Mouse (Mus musculus) gastrocnemius, postnatal 14 days (tissue): ENCODE measurements at regions not wholly inside any gene's neighbourhood (a gene's known extent, or its start where the extent isn't known, plus 50 kb on each side); places are given as distances from the start of the nearest gene placed in this dataset.

Experiments
- DNase-seq: peaks from one replicate; pipeline ENCODE4 v3.0.0; 2021; ENCODE audit warnings: mixed read lengths
- intact Hi-C: fragments of 180-260 bp; cut with DNase I; formaldehyde crosslinking; loops from one replicate; pipeline ENCODE4 v1.15.1; 2025; ENCODE audit warnings: low total_unique reads

GRCm38 (mm10) chr9:93008511-93009302, 466.7 kb downstream of the Plod2 start:
- intact Hi-C loops = no loop called here
- DNase-seq = no peak

- intact Hi-C loops = no loop called here
- DNase-seq = no peak
These were observed 502.4 kb downstream of the Plod2 start for GRCm38 (mm10) chr9:93044298-93044912.

GRCm38 (mm10) chr9:93072140-93072539, 530.1 kb downstream of the Plod2 start:
- no peak for DNase-seq
- intact Hi-C loops = no loop called here

GRCm38 (mm10) chr9:93083114-93083513, 541.1 kb downstream of the Plod2 start:
- no peak for DNase-seq
- intact Hi-C loops = no loop called here

- no peak for DNase-seq
- intact Hi-C loops = no loop called here
These were observed 556.1 kb downstream of the Plod2 start for GRCm38 (mm10) chr9:93098008-93098581.

- DNase-seq = no peak
These were observed 588.5 kb downstream of the Plod2 start for GRCm38 (mm10) chr9:93130561-93130960.

GRCm38 (mm10) chr9:93131620-93132200, 589.7 kb downstream of the Plod2 start:
- no peak for DNase-seq
- intact Hi-C loops = no loop called here

More at GRCm38 (mm10) chr9:93130561-93130960, 588.5 kb downstream of the Plod2 start:
- intact Hi-C loops = no loop called here

GRCm38 (mm10) chr9:93136349-93136748, 594.3 kb downstream of the Plod2 start:
- DNase-seq = no peak
- intact Hi-C loops = no loop called here

- no peak for DNase-seq
- intact Hi-C loops = no loop called here
These were observed 628.0 kb downstream of the Plod2 start for GRCm38 (mm10) chr9:93170071-93170470.

- DNase-seq = no peak
- intact Hi-C loops = no loop called here
These were observed 644.6 kb downstream of the Plod2 start for GRCm38 (mm10) chr9:93186638-93187037.

GRCm38 (mm10) chr9:93232562-93232961, 690.5 kb downstream of the Plod2 start:
- intact Hi-C loops = no loop called here

GRCm38 (mm10) chr9:93252146-93252545, 710.1 kb downstream of the Plod2 start:
- DNase-seq = no peak
- intact Hi-C loops = no loop called here

More at GRCm38 (mm10) chr9:93232562-93232961, 690.5 kb downstream of the Plod2 start:
- DNase-seq = no peak

- no peak for DNase-seq
- intact Hi-C loops = no loop called here
These were observed 755.3 kb downstream of the Plod2 start for GRCm38 (mm10) chr9:93297332-93297731.

GRCm38 (mm10) chr9:93306753-93307152, 764.7 kb downstream of the Plod2 start:
- intact Hi-C loops = no loop called here
- DNase-seq = no peak

GRCm38 (mm10) chr9:93328997-93329682, 787.1 kb downstream of the Plod2 start:
- intact Hi-C loops = no loop called here
- DNase-seq = no peak
